20 mouse cellular contexts compared by ENCODE assay signal in the genomic region with DNA sequence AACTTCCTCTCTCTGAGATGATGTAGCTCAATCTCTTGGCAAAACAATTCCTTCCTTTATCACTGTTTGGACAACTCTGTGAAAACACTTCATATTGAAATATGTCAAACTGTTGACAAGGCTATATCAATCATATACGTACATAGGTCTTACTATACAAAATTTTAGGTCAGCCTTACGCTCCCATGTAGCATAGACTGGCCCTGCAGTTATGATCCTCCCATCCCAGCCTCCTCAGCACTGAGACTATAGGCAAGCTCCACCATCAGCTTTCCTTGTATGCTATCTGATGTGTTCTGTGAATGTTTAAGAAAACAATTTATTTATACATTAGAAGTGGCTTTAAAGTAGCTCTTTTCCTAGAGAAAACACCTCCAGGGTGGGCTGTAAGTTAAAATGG. TPM values are rescaled to one million over a fixed set of nuclear protein-coding genes. Genes with fewer than 3 reads are reported as not detected.
A peak's percentile ranks its signal among the peaks of the same experiment; 100 is the strongest.
DNase-seq lines count a peak whose midpoint lies in the region; ATAC-seq and TF ChIP-seq lines count a peak whose summit lies in the region.
"Had no signal": no experiment of that assay in that cellular context is flagged by ENCODE, and none has a peak within 500 bp of the region (broad histone marks: within the 10 kb centered on the region; RNA-seq: fewer than 3 reads in every experiment).

No protein-coding gene starts in this region.

- no peak overlapping the region for H3K9ac ChIP-seq in intestine, embryonic 15.5 days
- H3K9ac ChIP-seq in intestine, embryonic 16.5 days (ENCODE audit: low read depth, low read length): no peak overlapping the region
- H3K9ac ChIP-seq in lung, embryonic 14.5 days: no peak overlapping the region
- no peak overlapping the region for H3K9ac ChIP-seq in lung, embryonic 16.5 days (ENCODE audit: low read length)
- H3K9ac ChIP-seq: embryonic facial prominence, embryonic 12.5 days; forebrain, embryonic 13.5 days had no signal

- no peak for DNase-seq in gastrocnemius, adult 2 months
- DNase-seq in gastrocnemius, postnatal 10 days: no peak
- peak; percentile 60 for DNase-seq in lung, embryonic 14.5 days
- DNase-seq in lung, postnatal 36 days: no peak
- DNase-seq in lung, postnatal 25 days (ENCODE audit: low spot score): no peak
- DNase-seq: adrenal gland, adult 8-10 months; adrenal gland, postnatal 14 days; adrenal gland, postnatal 36 days; B cell, adult 2 months had no signal

- H3K4me3 ChIP-seq in gastrocnemius, adult 2 months: peak overlapping the region; percentile 50; the same call in 1 of the 2 replicates
- no peak overlapping the region for H3K4me3 ChIP-seq in intestine, embryonic 15.5 days (replicated peaks)
- H3K4me3 ChIP-seq in intestine, embryonic 16.5 days (ENCODE audit: low read length): no peak overlapping the region
- H3K4me3 ChIP-seq in lung, embryonic 14.5 days (ENCODE audit: low read depth, low read length): no peak overlapping the region
- no peak overlapping the region for H3K4me3 ChIP-seq in lung, embryonic 16.5 days (ENCODE audit: low read length)
- H3K4me3 ChIP-seq: embryonic facial prominence, embryonic 10.5 days; embryonic facial prominence, embryonic 12.5 days; forebrain, embryonic 13.5 days had no signal

- intact Hi-C loops in gastrocnemius, adult 2 months (cut with DNase I): no loop called here

- 57% methylated on average over 2 of the region's 2 CpGs for WGBS in intestine, embryonic 15.5 days
- WGBS in intestine, embryonic 16.5 days: 68% methylated on average over 2 of the region's 2 CpGs
- WGBS in lung, embryonic 14.5 days: 17% methylated on average over 2 of the region's 2 CpGs
- 12% methylated on average over 2 of the region's 2 CpGs for WGBS in lung, embryonic 16.5 days

- H3K4me1 ChIP-seq in intestine, embryonic 15.5 days (replicated peaks): 0 out of 2 replicates have a peak, but pooled peaks cover 2% of the 10 kb centered on the region
- no peaks in the 10 kb centered on the region for H3K4me1 ChIP-seq in intestine, embryonic 16.5 days (ENCODE audit: control insufficient read depth, insufficient read depth, low read length)
- peaks cover 16% of the 10 kb centered on the region for H3K4me1 ChIP-seq in lung, embryonic 14.5 days (ENCODE audit: insufficient read depth)
- H3K4me1 ChIP-seq in lung, embryonic 16.5 days (replicated peaks; ENCODE audit: control insufficient read depth, insufficient read depth, low read length): peaks cover 18% of the 10 kb centered on the region
- H3K4me1 ChIP-seq: embryonic facial prominence, embryonic 12.5 days had no signal

- no peak for TF ChIP-seq CTCF in gastrocnemius, adult 2 months (IDR thresholded peaks at IDR 0.05)
- TF ChIP-seq CTCF in lung, embryonic 14.5 days (IDR thresholded peaks at IDR 0.05; ENCODE audit: low read depth): no peak

- no peaks in the 10 kb centered on the region for H3K9me3 ChIP-seq in intestine, embryonic 15.5 days
- H3K9me3 ChIP-seq in intestine, embryonic 16.5 days (ENCODE audit: control insufficient read depth, low read length): no peaks in the 10 kb centered on the region
- H3K9me3 ChIP-seq in lung, embryonic 14.5 days (ENCODE audit: low read depth, low read length): no peaks in the 10 kb centered on the region
- H3K9me3 ChIP-seq in lung, embryonic 16.5 days (ENCODE audit: control insufficient read depth, low read length): no peaks in the 10 kb centered on the region
- H3K9me3 ChIP-seq: embryonic facial prominence, embryonic 10.5 days; embryonic facial prominence, embryonic 12.5 days; forebrain, embryonic 13.5 days; G1E had no signal

- H3K36me3 ChIP-seq in intestine, embryonic 15.5 days: no peaks in the 10 kb centered on the region
- no peaks in the 10 kb centered on the region for H3K36me3 ChIP-seq in intestine, embryonic 16.5 days (ENCODE audit: control insufficient read depth, insufficient read depth, low read length)
- H3K36me3 ChIP-seq in lung, embryonic 14.5 days (ENCODE audit: insufficient read depth): no peaks in the 10 kb centered on the region
- H3K36me3 ChIP-seq in lung, embryonic 16.5 days (ENCODE audit: control insufficient read depth, insufficient read depth, low read length): no peaks in the 10 kb centered on the region
- H3K36me3 ChIP-seq: embryonic facial prominence, embryonic 10.5 days; embryonic facial prominence, embryonic 12.5 days; G1E had no signal

- no peak overlapping the region for H3K27ac ChIP-seq in gastrocnemius, adult 2 months
- no peak overlapping the region for H3K27ac ChIP-seq in intestine, embryonic 15.5 days
- no peak overlapping the region for H3K27ac ChIP-seq in intestine, embryonic 16.5 days (ENCODE audit: low read length)
- H3K27ac ChIP-seq in lung, embryonic 14.5 days (ENCODE audit: low read depth): no peak overlapping the region
- peak overlapping the region; percentile 20; the same call in 1 of the 2 replicates for H3K27ac ChIP-seq in lung, embryonic 16.5 days (ENCODE audit: low read length)
- H3K27ac ChIP-seq: embryonic facial prominence, embryonic 10.5 days; embryonic facial prominence, embryonic 12.5 days; forebrain, embryonic 13.5 days had no signal

- 0 out of 2 replicates have a peak, but pooled peaks have one; percentile 23 for ATAC-seq in intestine, embryonic 15.5 days
- no peak for ATAC-seq in intestine, embryonic 16.5 days
- ATAC-seq in lung, embryonic 14.5 days (ENCODE audit: insufficient read depth): peak; percentile 74
- peak; percentile 51; the same call in 1 of the 2 replicates for ATAC-seq in lung, embryonic 16.5 days (ENCODE audit: low read depth)
- ATAC-seq: activated CD4-positive, CD25-positive, alpha-beta regulatory T cell, adult 4 months; CD4-positive, CD25-positive, alpha-beta regulatory T cell, adult 4 months; forebrain, embryonic 13.5 days; Patski had no signal

- no peak overlapping the region for H3K4me2 ChIP-seq in intestine, embryonic 15.5 days (replicated peaks)
- H3K4me2 ChIP-seq in intestine, embryonic 16.5 days (ENCODE audit: low read depth, low read length): no peak overlapping the region
- no peak overlapping the region for H3K4me2 ChIP-seq in lung, embryonic 14.5 days
- H3K4me2 ChIP-seq in lung, embryonic 16.5 days (ENCODE audit: low read depth, low read length): no peak overlapping the region
- H3K4me2 ChIP-seq: embryonic facial prominence, embryonic 12.5 days; forebrain, embryonic 13.5 days had no signal

- no peaks in the 10 kb centered on the region for H3K27me3 ChIP-seq in intestine, embryonic 15.5 days (replicated peaks)
- no peaks in the 10 kb centered on the region for H3K27me3 ChIP-seq in intestine, embryonic 16.5 days (replicated peaks; ENCODE audit: control insufficient read depth, insufficient read depth, low read length)
- H3K27me3 ChIP-seq in lung, embryonic 14.5 days (ENCODE audit: insufficient read depth, low read length): no peaks in the 10 kb centered on the region
- no peaks in the 10 kb centered on the region for H3K27me3 ChIP-seq in lung, embryonic 16.5 days (ENCODE audit: control insufficient read depth, insufficient read depth, low read depth, low read length)
- H3K27me3 ChIP-seq: CH12.LX; embryonic facial prominence, embryonic 12.5 days; forebrain, embryonic 13.5 days; Patski had no signal

RNA-seq across cellular contexts. Expression of a gene that starts 42.1 kb away (rescaled TPM):
- 1 to 10 TPM; 1.2 to 1.8 TPM for total RNA-seq in gastrocnemius, adult 2 months (2021)
- 1 to 10 TPM; 4.2 to 6.5 TPM for total RNA-seq in gastrocnemius, postnatal 10 days (2021)
- 11.4 and 11.7 TPM in 2 replicates for polyA plus RNA-seq in intestine, embryonic 15.5 days (2015; fragmentation: Nextera tagmentation; extraction: Ambion mirVana)
- polyA plus RNA-seq in intestine, embryonic 16.5 days (2015; fragmentation: Nextera tagmentation; extraction: Ambion mirVana): 11.0 and 12.1 TPM in 2 replicates
- 21.2 and 22.5 TPM in 2 replicates for polyA plus RNA-seq in lung, embryonic 14.5 days (2014; fragmentation: Nextera tagmentation; extraction: Ambion mirVana)
- polyA plus RNA-seq in lung, embryonic 16.5 days (2015; fragmentation: Nextera tagmentation; extraction: Ambion mirVana): 17.8 and 18.7 TPM in 2 replicates
